Mouse (Mus musculus) midbrain, embryonic 16.5 days (tissue): Measurements from ENCODE around the gene Fis1. TPM values are rescaled to one million over a fixed set of nuclear protein-coding genes. Genes with fewer than 3 reads are reported as not detected.

Source experiments
- ATAC-seq: fragments of 200-750 bp; cut with Nextera tagmentation; 2 replicates; pipeline ENCODE4 v1.8.0; 2017; ENCODE audit warnings: moderate TSS enrichment
- H3K27ac ChIP-seq: fragments of 300-500 bp; sonication (generic); 2 replicates; pipeline ENCODE4 v1.5.1; 2014; ENCODE audit warnings: mild to moderate bottlenecking, low read length, mixed read lengths
- H3K27me3 ChIP-seq: fragments of 300-500 bp; sonication (generic); 2 replicates; pipeline ENCODE4 v1.6.1; 2014; ENCODE audit warnings: low read depth, low read length, mixed read lengths; ENCODE audit not compliant: control insufficient read depth, insufficient read depth
- H3K36me3 ChIP-seq: fragments of 300-500 bp; sonication (generic); 2 replicates; pipeline ENCODE4 v1.6.1; 2014; ENCODE audit warnings: mild to moderate bottlenecking, low read length, moderate library complexity, mixed read lengths; ENCODE audit not compliant: control insufficient read depth, insufficient read depth
- H3K4me1 ChIP-seq: fragments of 300-500 bp; sonication (generic); 2 replicates; pipeline ENCODE4 v1.6.1; 2014; ENCODE audit warnings: mild to moderate bottlenecking, low read length, mixed read lengths; ENCODE audit not compliant: control insufficient read depth, insufficient read depth
- H3K4me2 ChIP-seq: fragments of 300-500 bp; sonication (generic); 2 replicates; pipeline ENCODE4 v1.6.1; 2014; ENCODE audit warnings: mild to moderate bottlenecking, low read length, mixed read lengths
- H3K4me3 ChIP-seq: fragments of 300-500 bp; sonication (generic); 2 replicates; pipeline ENCODE4 v1.5.1; 2014; ENCODE audit warnings: low read depth, mild to moderate bottlenecking, low read length, moderate library complexity, mixed read lengths
- H3K9ac ChIP-seq: fragments of 300-500 bp; sonication (generic); 2 replicates; pipeline ENCODE4 v1.6.1; 2014; ENCODE audit warnings: low read depth, low read length, mixed read lengths
- H3K9me3 ChIP-seq: fragments of 300-500 bp; sonication (generic); replicated peaks from 2 replicates; pipeline ENCODE4 v1.6.1; 2014; ENCODE audit warnings: mild to moderate bottlenecking, low read length, mixed read lengths; ENCODE audit not compliant: control insufficient read depth, poor library complexity, severe bottlenecking
- WGBS: fragments of 180-500 bp; shearing (Covaris S2); extraction: QIAGEN DNeasy Blood & Tissue Kit; methylation state at CpG from one replicate; pipeline ENCODE4 v1.1.7; 2014; 5-methylcytosine and 5-hydroxymethylcytosine counted together
- polyA plus RNA-seq: library from polyadenylated mRNA; unstranded; fragments of >200 nt; fragmentation: Nextera tagmentation; extraction: Ambion mirVana; gene quantifications from 2 replicates; pipeline ENCODE4 v1.2.1, GENCODE M21; 2015

The Fis1 gene
- polyA plus RNA-seq, 1 experiment from 2014 or later: 346 TPM

DNA sequence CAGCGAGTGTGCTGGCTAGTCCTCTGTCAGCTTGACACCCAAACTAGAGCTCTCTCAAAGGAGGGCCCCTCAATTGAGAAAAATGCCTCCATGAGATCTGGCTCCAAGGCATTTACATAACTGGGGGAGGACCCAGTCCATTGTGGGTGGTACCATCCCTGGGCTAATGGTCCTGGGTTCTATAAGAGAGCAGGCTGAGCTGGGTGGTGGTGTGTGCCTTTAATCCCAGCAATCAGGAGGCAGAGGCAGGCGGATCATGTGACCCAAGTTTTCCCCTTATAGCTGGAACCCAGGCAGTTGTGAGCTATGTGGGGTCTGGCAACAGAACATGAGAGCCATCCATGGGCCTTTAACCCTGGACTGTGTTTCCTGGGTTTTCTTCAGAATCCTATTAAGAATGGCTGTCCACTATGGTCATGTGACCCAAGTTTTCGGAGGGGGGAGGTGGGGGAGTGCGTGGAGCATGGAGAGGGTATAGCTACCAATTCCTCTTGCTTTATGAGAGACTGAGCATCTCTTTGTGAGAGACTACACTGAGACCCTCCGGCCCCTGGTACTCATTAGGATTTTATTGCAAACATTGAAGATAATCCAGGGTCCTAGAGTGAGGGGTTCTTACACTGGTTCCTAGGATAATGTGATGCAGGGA is 8.4 kb downstream of the Fis1 start:
- H3K4me3 ChIP-seq: peak overlapping the region; percentile 67
- H3K27ac ChIP-seq: peak overlapping the region; percentile 95
- peaks cover 11% of the 10 kb centered on the region for H3K4me1 ChIP-seq
- H3K4me2 ChIP-seq: peak overlapping the region; percentile 78
- no peaks in the 10 kb centered on the region for H3K27me3 ChIP-seq
- 25% methylated on average over 5 of the region's 5 CpGs for WGBS
- H3K9ac ChIP-seq: peak overlapping the region; percentile 82
- peak; percentile 25 for ATAC-seq
- no peaks in the 10 kb centered on the region for H3K9me3 ChIP-seq
- peaks cover 13% of the 10 kb centered on the region for H3K36me3 ChIP-seq

- H3K36me3 ChIP-seq: peaks cover 13% of the 10 kb centered on the region
- ATAC-seq: peak; percentile 94
- H3K27me3 ChIP-seq: no peaks in the 10 kb centered on the region
- peaks cover 11% of the 10 kb centered on the region for H3K4me1 ChIP-seq
- peak overlapping the region; percentile 78 for H3K4me2 ChIP-seq
- H3K9me3 ChIP-seq: no peaks in the 10 kb centered on the region
- WGBS: under 1% methylated on average over 20 of the region's 20 CpGs
- peak overlapping the region; percentile 82 for H3K9ac ChIP-seq
- peak overlapping the region; percentile 95 for H3K27ac ChIP-seq
- peak overlapping the region; percentile 67 for H3K4me3 ChIP-seq
Observed at GRCm38 (mm10) chr5:136961983-136962461, 8.9 kb downstream of the Fis1 start.

- peak overlapping the region; percentile 95 for H3K27ac ChIP-seq
- peak; percentile 61 for ATAC-seq
- under 1% methylated on average over 10 of the region's 10 CpGs for WGBS
- peak overlapping the region; percentile 82 for H3K9ac ChIP-seq
- H3K36me3 ChIP-seq: peaks cover 13% of the 10 kb centered on the region
- no peaks in the 10 kb centered on the region for H3K27me3 ChIP-seq
- H3K9me3 ChIP-seq: no peaks in the 10 kb centered on the region
- H3K4me3 ChIP-seq: peak overlapping the region; percentile 67
- H3K4me1 ChIP-seq: peaks cover 11% of the 10 kb centered on the region
- peak overlapping the region; percentile 78 for H3K4me2 ChIP-seq
Observed at GRCm38 (mm10) chr5:136962501-136962900, 9.4 kb downstream of the Fis1 start.

DNA sequence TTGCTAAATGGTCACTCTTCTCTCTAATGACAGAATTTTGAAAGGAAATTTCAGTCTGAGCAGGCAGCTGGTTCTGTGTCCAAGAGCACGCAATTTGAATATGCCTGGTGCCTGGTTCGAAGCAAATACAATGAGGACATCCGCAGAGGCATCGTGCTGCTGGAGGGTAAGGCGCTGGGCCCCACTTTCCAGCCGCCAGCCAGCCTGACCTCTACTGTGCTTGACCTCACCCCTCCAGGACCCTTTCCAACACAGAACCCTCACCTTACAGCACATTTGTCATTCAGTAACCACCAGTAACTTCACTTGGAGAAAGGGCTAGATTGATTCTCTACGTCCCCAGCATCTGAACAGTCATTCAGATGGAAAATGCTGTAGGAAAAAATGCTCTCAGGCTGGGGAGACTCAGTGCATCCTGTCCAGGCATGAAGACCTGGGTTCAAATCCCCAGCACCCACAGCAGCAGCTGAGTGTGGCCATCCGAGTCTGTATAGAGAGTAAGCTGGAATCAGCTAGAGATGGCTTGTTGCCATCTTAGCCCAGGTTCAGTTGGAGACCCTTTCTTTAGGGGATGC is 10.0 kb downstream of the Fis1 start:
- Histone ChIP-seq H3K4me2 (peak overlapping the region; percentile 78), H3K27ac (peak overlapping the region; percentile 95), H3K9ac (peak overlapping the region; percentile 82), H3K4me3 (peak overlapping the region; percentile 67), H3K4me1 (peaks cover 11% of the 10 kb centered on the region), H3K9me3 (no peaks in the 10 kb centered on the region), H3K36me3 (peaks cover 13% of the 10 kb centered on the region), H3K27me3 (no peaks in the 10 kb centered on the region)
- WGBS: 70% methylated on average over 8 of the region's 8 CpGs
- ATAC-seq: no peak

GRCm38 (mm10) chr5:136965210-136965609 is 12.1 kb downstream of the Fis1 start:
- Histone ChIP-seq H3K27me3 (no peaks in the 10 kb centered on the region), H3K27ac (no peak overlapping the region), H3K4me2 (no peak overlapping the region), H3K4me3 (no peak overlapping the region), H3K9me3 (no peaks in the 10 kb centered on the region), H3K4me1 (peaks cover 11% of the 10 kb centered on the region), H3K9ac (no peak overlapping the region), H3K36me3 (peaks cover 15% of the 10 kb centered on the region)
- WGBS: 96% methylated on average over 9 of the region's 9 CpGs
- no peak for ATAC-seq

GRCm38 (mm10) chr5:136965686-136966085 is 12.6 kb downstream of the Fis1 start:
- WGBS: 94% methylated on average over 7 of the region's 8 CpGs
- Histone ChIP-seq H3K36me3 (peaks cover 15% of the 10 kb centered on the region), H3K4me1 (peaks cover 11% of the 10 kb centered on the region), H3K4me3 (no peak overlapping the region), H3K9ac (no peak overlapping the region), H3K27ac (no peak overlapping the region), H3K9me3 (no peaks in the 10 kb centered on the region), H3K27me3 (no peaks in the 10 kb centered on the region), H3K4me2 (no peak overlapping the region)
- no peak for ATAC-seq

DNA sequence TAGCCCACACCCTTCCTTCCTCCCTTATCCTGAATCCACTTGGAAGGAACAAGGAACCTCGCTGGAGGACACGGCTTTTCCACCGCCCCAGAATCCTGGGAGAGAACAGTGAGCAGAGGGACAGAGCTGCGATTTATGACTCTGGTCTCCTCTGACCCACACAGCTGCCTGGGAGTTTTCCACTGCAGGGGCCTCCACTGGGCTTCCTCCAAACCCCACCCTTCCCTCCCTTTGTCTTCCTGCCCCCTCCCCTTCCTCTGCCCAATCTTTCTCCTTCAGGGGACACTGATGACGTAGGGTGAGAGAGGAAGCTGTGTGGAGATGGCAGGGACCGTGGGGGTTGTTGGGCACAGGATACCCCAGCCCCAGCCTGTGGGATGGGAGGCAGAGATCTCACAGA is 13.3 kb downstream of the Fis1 start, which contains the start of gene Cldn15:
Gene Cldn15 (plus strand): TSS at position 286 of the 400 bp plus-strand sequence.
- Histone ChIP-seq H3K27ac (no peak within 1 kb of the TSS), H3K9me3 (no peaks in the 10 kb centered on the region), H3K27me3 (no peaks in the 10 kb centered on the region), H3K36me3 (peaks cover 15% of the 10 kb centered on the region), H3K4me3 (no peak within 1 kb of the TSS), H3K9ac (no peak within 1 kb of the TSS), H3K4me1 (peaks cover 8% of the 10 kb centered on the region), H3K4me2 (no peak within 1 kb of the TSS)
- 82% methylated on average over 6 of the region's 6 CpGs for WGBS
- no peak for ATAC-seq

DNA sequence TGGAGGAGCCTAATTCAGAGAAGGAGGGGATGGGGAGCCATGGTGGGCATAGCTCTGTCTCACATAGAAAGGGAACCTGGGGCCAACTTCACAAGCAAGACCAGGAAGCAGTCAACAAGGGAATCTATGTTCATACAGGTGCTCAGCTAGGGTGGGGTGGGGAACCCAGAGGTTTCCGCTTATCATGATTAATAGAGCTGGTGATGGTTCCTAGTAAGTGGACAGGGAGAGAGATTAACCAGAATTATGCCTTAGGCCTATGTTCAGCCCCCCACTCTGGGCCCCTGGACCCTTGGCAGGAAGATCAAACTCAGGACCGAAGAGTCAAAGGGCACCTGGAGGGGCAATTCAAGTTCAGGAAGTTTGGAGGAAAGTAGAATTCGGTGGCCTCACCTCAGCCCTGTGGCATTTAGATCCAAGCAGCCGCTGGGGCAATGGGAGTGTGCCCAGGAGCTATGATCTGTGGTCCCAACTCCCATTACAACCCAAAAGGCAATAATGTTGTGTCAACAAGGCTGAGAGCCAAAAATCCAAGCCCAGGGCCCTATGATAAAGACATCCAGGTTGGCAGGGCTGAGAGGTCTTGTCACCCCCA is 13.9 kb downstream of the Fis1 start:
- ATAC-seq: no peak
- H3K9me3 ChIP-seq: no peaks in the 10 kb centered on the region
- peaks cover 15% of the 10 kb centered on the region for H3K36me3 ChIP-seq
- no peak overlapping the region for H3K4me3 ChIP-seq
- no peak overlapping the region for H3K4me2 ChIP-seq
- H3K27ac ChIP-seq: no peak overlapping the region
- 92% methylated on average over 4 of the region's 4 CpGs for WGBS
- no peak overlapping the region for H3K9ac ChIP-seq
- peaks cover 6% of the 10 kb centered on the region; the same call in 1 of the 2 replicates for H3K4me1 ChIP-seq
- no peaks in the 10 kb centered on the region for H3K27me3 ChIP-seq

DNA sequence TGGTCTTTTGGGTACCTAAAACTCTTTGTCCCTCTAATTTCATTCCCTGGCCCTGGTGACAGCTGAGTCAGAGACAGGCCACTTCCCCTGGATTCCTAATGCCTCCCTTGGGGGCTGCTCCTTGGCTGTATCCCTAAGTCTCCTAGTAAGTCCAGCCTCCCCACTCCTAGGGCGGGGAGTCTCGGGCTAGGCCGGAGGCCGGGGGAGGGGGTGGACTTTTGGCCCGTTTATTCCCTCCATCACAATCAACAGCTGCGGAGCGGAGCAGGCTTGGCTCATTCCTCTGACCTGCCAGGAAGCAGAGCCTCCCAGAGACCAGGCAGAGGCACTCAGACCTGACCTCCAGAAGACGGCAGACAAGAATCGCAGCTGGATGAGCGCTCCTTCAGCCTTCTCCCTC is 14.5 kb downstream of the Fis1 start:
- H3K36me3 ChIP-seq: peaks cover 15% of the 10 kb centered on the region
- peaks cover 6% of the 10 kb centered on the region; the same call in 1 of the 2 replicates for H3K4me1 ChIP-seq
- H3K27ac ChIP-seq: no peak overlapping the region
- no peak overlapping the region for H3K4me3 ChIP-seq
- 81% methylated on average over 10 of the region's 10 CpGs for WGBS
- ATAC-seq: no peak
- no peaks in the 10 kb centered on the region for H3K27me3 ChIP-seq
- H3K9ac ChIP-seq: no peak overlapping the region
- no peaks in the 10 kb centered on the region for H3K9me3 ChIP-seq
- no peak overlapping the region for H3K4me2 ChIP-seq
